Mouse (Mus musculus) heart, adult 10 weeks (tissue): ENCODE measurements around the gene Cd180. TPM values are rescaled to one million over a fixed set of nuclear protein-coding genes. Genes with fewer than 3 reads are reported as not detected.

ENCODE experiments used
- polyA plus RNA-seq: library from polyadenylated mRNA; stranded (reverse); fragments of 350-450 nt; fragmentation: Illumina TruSeq; extraction: RNeasy Lipid Tissue Mini Kit (QIAGEN cat#74804); gene quantifications from one replicate; pipeline ENCODE4 v1.2.3, GENCODE M21; 2014; ENCODE audit warnings: low read depth, low replicate concordance

The Cd180 gene
- 0.60 TPM for polyA plus RNA-seq

GRCm38 (mm10) chr13:102693341-102693801, at the start of gene Cd180:
TSS of gene Cd180 (plus strand) at chr13:102693558.

